Mouse (Mus musculus) left cerebral cortex, postnatal 4 days (tissue): ENCODE data around the gene Arcn1. TPM values are rescaled to one million over a fixed set of nuclear protein-coding genes. Genes with fewer than 3 reads are reported as not detected.
A peak's percentile ranks its signal among the peaks of the same experiment; 100 is the strongest.
"Not testable (repeated sequence)": the region's sequence is repeated elsewhere in the genome, so short reads cannot be mapped to it uniquely, and the experiment has no call there.

Experiments
- DNase-seq: peaks from one replicate; pipeline ENCODE4 v3.0.0-alpha.2; 2022
- intact Hi-C: fragments of 180-260 bp; cut with DNase I; formaldehyde crosslinking; loops from one replicate; pipeline ENCODE4 v1.15.1; 2025
- total RNA-seq, 2 experiments: library from RNA; stranded (reverse); gene quantifications; 2 replicates each; pipeline ENCODE4 v1.2.3; 2021

The Arcn1 gene
- total RNA-seq, result 100 to 1,000 TPM; 116 to 122 TPM

- DNase-seq, result peak; percentile 88
- intact Hi-C loops, result no loop called here
These were observed at the start of gene Arcn1, which contains the start of gene Ift46 for GRCm38 (mm10) chr9:44767101-44768028. Gene Arcn1 (minus strand): TSS chr9:44767845. Gene Ift46 (plus strand): TSS chr9:44767908.

GRCm38 (mm10) chr9:44814179-44814578 lies 46.5 kb upstream of the Arcn1 start:
- DNase-seq, result no peak
- intact Hi-C loops, result loop anchor here (10.0 kb wide), 1 partner anchor 179 kb away; no protein-coding TSS in a partner anchor

- no peak for DNase-seq
- intact Hi-C loops, result loop anchor here (10.0 kb wide), 1 partner anchor 176 kb away; no protein-coding TSS in a partner anchor
These were observed 42.7 kb upstream of the Arcn1 start for GRCm38 (mm10) chr9:44810316-44810715.

GRCm38 (mm10) chr9:44807778-44808177 lies 40.1 kb upstream of the Arcn1 start:
- no peak for DNase-seq
- intact Hi-C loops, result no loop called here

- no peak for DNase-seq
- intact Hi-C loops, result no loop called here
These were observed 39.5 kb upstream of the Arcn1 start for GRCm38 (mm10) chr9:44807141-44807540.

GRCm38 (mm10) chr9:44805536-44805935 lies 37.9 kb upstream of the Arcn1 start:
- intact Hi-C loops, result no loop called here
- no peak for DNase-seq

- DNase-seq, result no peak
- intact Hi-C loops, result no loop called here
These were observed 37.0 kb upstream of the Arcn1 start for GRCm38 (mm10) chr9:44804678-44805077.

GRCm38 (mm10) chr9:44802808-44803450 lies 35.3 kb upstream of the Arcn1 start, which contains the start of gene Ttc36:
Gene Ttc36 (minus strand): TSS chr9:44803072.
- intact Hi-C loops, result no loop called here
- no peak for DNase-seq

- intact Hi-C loops, result no loop called here
- DNase-seq, result no peak
These were observed 34.0 kb upstream of the Arcn1 start for GRCm38 (mm10) chr9:44801669-44802068.

GRCm38 (mm10) chr9:44799958-44800324 lies 32.3 kb upstream of the Arcn1 start:
- DNase-seq, result no peak
- intact Hi-C loops, result no loop called here

- intact Hi-C loops, result no loop called here
- peak; percentile 90 for DNase-seq
These were observed 31.7 kb upstream of the Arcn1 start, which contains the start of gene Tmem25 for GRCm38 (mm10) chr9:44799102-44799957. Gene Tmem25 (minus strand): TSS chr9:44799307.

- intact Hi-C loops, result no loop called here
- DNase-seq, result no peak
These were observed 30.7 kb upstream of the Arcn1 start for GRCm38 (mm10) chr9:44798298-44798697.

GRCm38 (mm10) chr9:44792842-44793241 lies 25.2 kb upstream of the Arcn1 start:
- intact Hi-C loops, result no loop called here
- no peak for DNase-seq

- intact Hi-C loops, result no loop called here
- DNase-seq, result peak; percentile 95
These were observed 5.4 kb upstream of the Arcn1 start for GRCm38 (mm10) chr9:44772750-44773651.

- intact Hi-C loops, result no loop called here
These were observed 4.7 kb upstream of the Arcn1 start for GRCm38 (mm10) chr9:44772392-44772749.

GRCm38 (mm10) chr9:44771376-44771775 lies 3.7 kb upstream of the Arcn1 start:
- DNase-seq, result no peak
- intact Hi-C loops, result no loop called here

More at GRCm38 (mm10) chr9:44772392-44772749, 4.7 kb upstream of the Arcn1 start:
- no peak for DNase-seq

GRCm38 (mm10) chr9:44768029-44768394 lies 367 bp upstream of the Arcn1 start:
- DNase-seq, intact Hi-C loops: not testable (repeated sequence)

GRCm38 (mm10) chr9:44760873-44761272 lies 6.8 kb downstream of the Arcn1 start:
- intact Hi-C loops, result no loop called here
- DNase-seq, result no peak

GRCm38 (mm10) chr9:44748473-44748872 lies 19.2 kb downstream of the Arcn1 start:
- intact Hi-C loops, result no loop called here
- no peak for DNase-seq

- intact Hi-C loops, result no loop called here
- DNase-seq, result no peak
These were observed 20.3 kb downstream of the Arcn1 start for GRCm38 (mm10) chr9:44747341-44747740.
